Mouse (Mus musculus) embryonic facial prominence, embryonic 14.5 days (tissue): ENCODE data around the gene Zfp612. TPM values are rescaled to one million over a fixed set of nuclear protein-coding genes. Genes with fewer than 3 reads are reported as not detected.
"Not testable (repeated sequence)": the region's sequence is repeated elsewhere in the genome, so short reads cannot be mapped to it uniquely, and the experiment has no call there.

ENCODE experiments used
- ATAC-seq: fragments of 200-750 bp; cut with Nextera tagmentation; 2 replicates; pipeline ENCODE4 v1.8.0; 2017; ENCODE audit warnings: low read depth, moderate number of reproducible peaks, moderate TSS enrichment
- DNase-seq: peaks from one replicate; pipeline ENCODE4 v3.0.0-alpha.2; 2015; ENCODE audit warnings: low spot score
- H3K27ac ChIP-seq: fragments of 300-500 bp; sonication (generic); replicated peaks from 2 replicates; pipeline ENCODE4 v1.5.1; 2014; ENCODE audit warnings: low read depth, mild to moderate bottlenecking, low read length, moderate library complexity
- H3K27me3 ChIP-seq: fragments of 300-500 bp; sonication (generic); replicated peaks from 2 replicates; pipeline ENCODE4 v1.6.1; 2014; ENCODE audit warnings: low read length; ENCODE audit not compliant: control insufficient read depth, insufficient read depth
- H3K36me3 ChIP-seq: fragments of 300-500 bp; sonication (generic); 2 replicates; pipeline ENCODE4 v1.6.1; 2014; ENCODE audit warnings: low read length, mixed read lengths; ENCODE audit not compliant: control insufficient read depth, insufficient read depth
- H3K4me1 ChIP-seq: fragments of 300-500 bp; sonication (generic); 2 replicates; pipeline ENCODE4 v1.6.1; 2014; ENCODE audit warnings: antibody characterized with exemption, low read length; ENCODE audit not compliant: control insufficient read depth, insufficient read depth
- H3K4me2 ChIP-seq: fragments of 300-500 bp; sonication (generic); 2 replicates; pipeline ENCODE4 v1.6.1; 2014; ENCODE audit warnings: low read depth, mild to moderate bottlenecking, low read length, moderate library complexity, mixed read lengths
- H3K4me3 ChIP-seq: fragments of 300-500 bp; sonication (generic); 2 replicates; pipeline ENCODE4 v1.5.1; 2014; ENCODE audit warnings: low read depth, mild to moderate bottlenecking, low read length
- H3K9ac ChIP-seq: fragments of 300-500 bp; sonication (generic); 2 replicates; pipeline ENCODE4 v1.6.1; 2014; ENCODE audit warnings: low read depth, mild to moderate bottlenecking, low read length, moderate library complexity, mixed read lengths
- H3K9me3 ChIP-seq: fragments of 300-500 bp; sonication (generic); 2 replicates; pipeline ENCODE4 v1.6.1; 2016; ENCODE audit warnings: low read length; ENCODE audit not compliant: control insufficient read depth
- WGBS: fragments of 180-500 bp; shearing (Covaris S2); extraction: QIAGEN DNeasy Blood & Tissue Kit; methylation state at CpG from one replicate; pipeline ENCODE4 v1.1.7; 2014; 5-methylcytosine and 5-hydroxymethylcytosine counted together
- polyA plus RNA-seq: library from polyadenylated mRNA; unstranded; fragments of >200 nt; fragmentation: Nextera tagmentation; extraction: Ambion mirVana; gene quantifications from 2 replicates; pipeline ENCODE4 v1.2.1, GENCODE M21; 2014

The Zfp612 gene
- polyA plus RNA-seq: 6.2 and 7.4 TPM in 2 replicates

GRCm38 (mm10) chr8:110079282-110080221 lies at the start of gene Zfp612:
Zfp612 (plus strand) TSS chr8:110079746.
- peak; percentile 94 for ATAC-seq
- no peaks in the 10 kb centered on the region for H3K27me3 ChIP-seq

DNA sequence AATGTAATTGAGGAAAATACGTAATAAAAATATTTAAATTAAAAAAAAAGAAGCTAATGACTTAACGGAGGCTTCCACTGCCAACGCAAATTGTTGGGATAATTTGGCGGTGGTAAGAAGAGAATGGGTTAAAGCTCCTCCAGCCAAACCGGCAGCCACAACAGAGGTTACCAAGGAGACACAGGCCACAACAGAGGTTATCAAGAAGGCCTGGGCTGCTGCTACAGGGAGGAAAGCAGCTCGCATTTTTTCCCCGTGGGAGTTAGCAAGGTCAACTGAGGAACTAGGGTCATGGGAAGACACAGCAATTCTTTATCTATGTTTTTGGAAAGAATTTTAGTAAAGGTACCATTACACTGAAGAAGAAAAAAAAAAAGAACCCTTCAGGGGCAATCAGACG lies 45.8 kb upstream of the Zfp612 start:
- not testable (repeated sequence) for H3K4me2 ChIP-seq, DNase-seq, H3K4me3 ChIP-seq, H3K36me3 ChIP-seq, H3K9ac ChIP-seq, H3K9me3 ChIP-seq, H3K27me3 ChIP-seq, H3K4me1 ChIP-seq, H3K27ac ChIP-seq, ATAC-seq
- WGBS: 27% methylated on average over 8 of the region's 8 CpGs

More at GRCm38 (mm10) chr8:110079282-110080221, at the start of gene Zfp612:
- H3K9ac ChIP-seq: peak within 1 kb of the TSS; percentile 70
- H3K9me3 ChIP-seq: no peaks in the 10 kb centered on the region
- H3K4me2 ChIP-seq: peak within 1 kb of the TSS; percentile 87
- H3K4me1 ChIP-seq: no peaks in the 10 kb centered on the region
- H3K4me3 ChIP-seq: peak within 1 kb of the TSS; percentile 71
- no peak within 1 kb of the TSS for H3K27ac ChIP-seq
- WGBS: 8% methylated on average over 41 of the region's 54 CpGs
- DNase-seq: peak; percentile 54
- peaks cover 5% of the 10 kb centered on the region; the same call in 1 of the 2 replicates for H3K36me3 ChIP-seq

GRCm38 (mm10) chr8:110034331-110034730 lies 45.2 kb upstream of the Zfp612 start:
- Histone ChIP-seq H3K9me3 (no peaks in the 10 kb centered on the region), H3K36me3 (no peaks in the 10 kb centered on the region), H3K9ac (no peak overlapping the region), H3K4me1 (no peaks in the 10 kb centered on the region), H3K4me3 (no peak overlapping the region), H3K27me3 (no peaks in the 10 kb centered on the region), H3K4me2 (no peak overlapping the region), H3K27ac (no peak overlapping the region)
- DNase-seq: no peak
- 62% methylated on average over 4 of the region's 4 CpGs for WGBS
- ATAC-seq: no peak

- ATAC-seq (no peak), DNase-seq (no peak)
- WGBS: 73% methylated on average over 2 of the region's 2 CpGs
- H3K4me1 ChIP-seq: no peaks in the 10 kb centered on the region
- H3K9ac ChIP-seq: no peak overlapping the region
- no peak overlapping the region for H3K27ac ChIP-seq
- H3K27me3 ChIP-seq: no peaks in the 10 kb centered on the region
- H3K9me3 ChIP-seq: no peaks in the 10 kb centered on the region
- no peak overlapping the region for H3K4me3 ChIP-seq
- H3K36me3 ChIP-seq: no peaks in the 10 kb centered on the region
- H3K4me2 ChIP-seq: no peak overlapping the region
Measured at GRCm38 (mm10) chr8:110036156-110036555, 43.4 kb upstream of the Zfp612 start.

GRCm38 (mm10) chr8:110039216-110039615 lies 40.3 kb upstream of the Zfp612 start:
- no peaks in the 10 kb centered on the region for H3K27me3 ChIP-seq
- DNase-seq: no peak
- WGBS: 23% methylated on average over 7 of the region's 7 CpGs

DNA sequence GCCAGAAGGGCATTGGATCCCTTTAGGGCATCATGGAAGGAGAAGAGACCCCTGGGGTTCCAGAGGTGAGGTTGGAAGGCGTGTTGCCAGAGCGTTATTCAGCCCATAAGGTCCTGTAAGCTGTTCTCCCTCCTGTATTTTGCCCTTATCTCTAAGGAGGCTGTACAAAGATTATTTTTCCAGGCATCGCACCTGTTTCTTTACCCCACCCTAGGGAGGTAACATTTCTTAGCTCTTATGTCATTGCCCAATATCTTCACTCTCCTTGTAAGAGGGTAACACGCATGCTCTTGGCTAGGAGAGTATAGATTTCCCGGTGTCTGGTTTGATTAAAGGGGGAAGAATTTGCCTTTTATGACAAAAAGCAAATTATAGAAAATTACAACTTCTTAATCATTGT lies 39.9 kb upstream of the Zfp612 start, which contains the start of gene Chst4:
Gene Chst4, minus strand, starts transcription at position 82 of the 400 bp plus-strand sequence.
- H3K4me2 ChIP-seq: no peak within 1 kb of the TSS
- H3K27me3 ChIP-seq: no peaks in the 10 kb centered on the region
- no peak within 1 kb of the TSS for H3K4me3 ChIP-seq
- no peaks in the 10 kb centered on the region for H3K9me3 ChIP-seq
- H3K36me3 ChIP-seq: no peaks in the 10 kb centered on the region
- no peak within 1 kb of the TSS for H3K9ac ChIP-seq
- ATAC-seq (no peak), DNase-seq (no peak)
- H3K27ac ChIP-seq: no peak within 1 kb of the TSS
- no peaks in the 10 kb centered on the region for H3K4me1 ChIP-seq
- WGBS: 67% methylated on average over 5 of the region's 5 CpGs

More at GRCm38 (mm10) chr8:110039216-110039615, 40.3 kb upstream of the Zfp612 start:
- H3K4me1 ChIP-seq: no peaks in the 10 kb centered on the region
- ATAC-seq: no peak
- H3K36me3 ChIP-seq: no peaks in the 10 kb centered on the region
- H3K27ac ChIP-seq: no peak overlapping the region
- H3K4me2 ChIP-seq: no peak overlapping the region
- H3K9me3 ChIP-seq: no peaks in the 10 kb centered on the region
- H3K9ac ChIP-seq: no peak overlapping the region
- no peak overlapping the region for H3K4me3 ChIP-seq

DNA sequence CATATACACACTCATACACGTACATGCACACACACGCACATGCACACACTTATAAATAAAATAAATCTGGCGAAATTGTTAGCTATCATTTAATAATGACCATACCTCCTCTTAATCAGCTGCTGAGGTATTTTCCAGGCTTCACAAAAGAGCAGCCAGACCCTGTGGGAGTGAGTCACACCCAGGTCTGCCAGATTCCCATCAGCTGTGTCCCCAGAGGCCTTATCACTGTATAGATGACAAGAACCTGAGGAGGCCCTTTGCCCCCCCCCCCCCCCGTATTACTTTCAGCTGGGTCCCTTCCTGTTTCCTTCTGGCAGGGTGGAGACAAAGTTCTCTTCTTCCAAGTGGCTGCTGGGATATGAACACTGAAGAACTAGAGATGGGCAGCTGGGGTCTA lies 39.0 kb upstream of the Zfp612 start:
- H3K9me3 ChIP-seq: no peaks in the 10 kb centered on the region
- no peak for DNase-seq
- ATAC-seq: no peak

DNA sequence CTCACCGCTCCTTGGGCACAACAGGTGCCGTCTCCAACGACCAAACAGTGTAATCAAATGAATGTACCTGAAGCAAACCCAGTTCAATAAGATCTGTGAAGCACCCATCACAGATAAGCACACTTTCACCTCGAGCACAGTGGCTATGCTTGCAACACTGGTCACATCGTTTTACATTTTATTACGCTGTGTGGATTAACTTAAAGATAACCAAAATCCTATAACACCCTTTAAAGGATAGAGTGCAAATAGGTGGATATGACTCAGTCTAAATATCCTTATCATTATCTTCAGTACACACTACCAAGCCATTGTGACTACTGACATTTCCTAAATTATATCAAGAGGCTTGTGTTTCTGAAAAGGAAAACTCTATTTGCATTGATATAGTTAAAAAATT lies 28.3 kb upstream of the Zfp612 start:
- Histone ChIP-seq H3K27me3 (no peaks in the 10 kb centered on the region), H3K27ac (no peak overlapping the region), H3K9me3 (no peaks in the 10 kb centered on the region), H3K4me1 (no peaks in the 10 kb centered on the region), H3K9ac (no peak overlapping the region), H3K36me3 (no peaks in the 10 kb centered on the region), H3K4me2 (no peak overlapping the region), H3K4me3 (no peak overlapping the region)
- no peak for DNase-seq
- WGBS: 81% methylated on average over 6 of the region's 6 CpGs
- no peak for ATAC-seq

More for the DNA sequence above, 39.0 kb upstream of the Zfp612 start:
- Histone ChIP-seq H3K4me3 (no peak overlapping the region), H3K4me2 (no peak overlapping the region), H3K9ac (no peak overlapping the region), H3K27ac (no peak overlapping the region), H3K36me3 (no peaks in the 10 kb centered on the region), H3K27me3 (no peaks in the 10 kb centered on the region), H3K4me1 (no peaks in the 10 kb centered on the region)
- WGBS: 66% methylated on average over 4 of the region's 4 CpGs
